Mouse (Mus musculus) right cerebral cortex, postnatal 10 days (tissue): ENCODE data around the gene Slain1.

Experiments used
- DNase-seq, 2 experiments: peaks; one replicate each; pipeline ENCODE4 v3.0.0; 2021; ENCODE audit warnings: low spot score in 2 of 2

Slain1 gene

GRCm38 (mm10) chr14:103666347-103666954 is 16.4 kb downstream of the Slain1 start:
- no peak for DNase-seq

DNA sequence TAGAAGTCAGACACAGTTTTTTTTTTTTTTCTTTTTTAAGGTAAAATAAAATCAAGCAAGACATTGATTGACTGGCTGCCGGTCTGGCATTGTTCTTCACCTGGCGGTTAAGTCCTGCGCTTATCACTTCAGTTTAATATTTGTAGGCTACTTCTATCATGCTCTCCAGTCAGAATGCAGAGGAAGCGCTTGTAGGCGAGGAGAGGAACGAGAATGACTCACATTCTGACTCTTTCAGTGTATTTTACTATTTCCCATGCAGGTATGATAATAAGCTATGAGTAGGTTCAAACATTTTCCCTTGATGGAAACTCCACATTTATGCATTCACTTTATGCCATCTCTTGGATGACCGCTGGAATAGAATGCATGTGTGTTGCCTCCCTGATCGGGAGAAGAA is 17.0 kb downstream of the Slain1 start:
- no peak for DNase-seq

- peak; percentile 63 to 72 for DNase-seq
Observed at GRCm38 (mm10) chr14:103679395-103680217, 29.6 kb downstream of the Slain1 start.

GRCm38 (mm10) chr14:103680285-103680819 is 30.3 kb downstream of the Slain1 start:
- no peak for DNase-seq

- DNase-seq = no peak
Observed at GRCm38 (mm10) chr14:103682633-103683390, 32.8 kb downstream of the Slain1 start.

DNA sequence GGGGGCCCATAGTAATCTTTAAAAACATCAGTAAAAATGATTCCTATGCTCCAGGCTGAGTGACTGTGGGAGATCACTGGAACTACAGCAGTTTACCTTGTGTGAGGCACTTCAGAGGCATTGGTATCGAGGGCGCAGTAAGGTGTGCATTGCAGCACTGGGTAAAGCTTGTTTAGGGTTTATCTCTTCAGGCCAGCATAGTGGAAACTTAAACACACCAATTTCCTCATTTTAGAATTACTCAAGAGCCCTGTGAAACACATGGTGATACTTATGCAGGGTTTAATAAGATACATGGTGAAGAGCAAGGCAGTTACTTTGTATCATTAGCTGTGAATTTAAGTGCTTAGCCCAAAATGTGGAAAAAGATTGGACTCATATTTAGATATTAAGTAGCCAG is 37.0 kb downstream of the Slain1 start:
- DNase-seq = no peak

GRCm38 (mm10) chr14:103694295-103694694 is 44.3 kb downstream of the Slain1 start:
- peak in 1 of 2 experiments; percentile 64 for DNase-seq

- DNase-seq = no peak
Observed at GRCm38 (mm10) chr14:103695620-103696019, 45.6 kb downstream of the Slain1 start.

GRCm38 (mm10) chr14:103697101-103697500 is 47.1 kb downstream of the Slain1 start:
- peak in 1 of 2 experiments; percentile 15 for DNase-seq

GRCm38 (mm10) chr14:103699308-103699707 is 49.3 kb downstream of the Slain1 start:
- DNase-seq = no peak

DNA sequence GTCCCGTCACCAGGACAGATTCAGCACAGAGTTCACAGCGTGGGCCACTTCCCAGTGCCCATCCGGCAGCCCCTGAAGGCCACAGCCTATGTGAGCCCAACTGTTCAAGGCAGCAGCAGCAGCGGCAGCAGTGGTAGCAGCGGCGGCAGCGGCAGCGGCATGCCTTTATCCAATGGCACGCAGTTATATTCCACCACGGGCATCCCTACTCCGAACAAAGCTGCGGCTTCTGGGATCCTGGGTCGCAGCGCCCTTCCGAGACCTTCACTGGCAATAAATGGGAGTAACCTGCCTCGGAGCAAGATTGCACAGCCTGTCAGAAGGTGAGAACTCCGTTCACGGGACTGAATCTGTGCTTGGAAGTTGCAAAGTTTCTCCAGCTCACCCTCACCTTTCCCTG is 52.5 kb downstream of the Slain1 start:
- no peak for DNase-seq

DNA sequence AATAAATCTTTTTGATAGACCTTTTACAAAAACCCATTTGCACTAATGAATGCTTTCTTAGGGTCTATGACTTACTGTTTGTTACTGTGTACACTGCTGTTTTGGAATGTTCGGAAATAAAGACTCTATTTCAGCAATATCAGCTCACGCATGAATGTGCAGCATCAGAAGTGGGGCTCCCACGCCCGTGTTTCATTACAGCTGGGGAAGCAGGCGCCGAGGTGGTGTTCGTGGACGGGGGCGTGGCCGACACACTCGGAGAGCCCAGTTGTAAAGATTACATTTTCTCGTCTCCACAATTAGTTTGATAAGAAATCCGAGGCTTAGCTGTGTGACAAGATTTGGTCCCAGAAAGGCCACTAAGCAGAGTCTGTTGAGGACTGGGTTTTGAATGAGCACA is 54.7 kb downstream of the Slain1 start:
- DNase-seq = no peak

DNA sequence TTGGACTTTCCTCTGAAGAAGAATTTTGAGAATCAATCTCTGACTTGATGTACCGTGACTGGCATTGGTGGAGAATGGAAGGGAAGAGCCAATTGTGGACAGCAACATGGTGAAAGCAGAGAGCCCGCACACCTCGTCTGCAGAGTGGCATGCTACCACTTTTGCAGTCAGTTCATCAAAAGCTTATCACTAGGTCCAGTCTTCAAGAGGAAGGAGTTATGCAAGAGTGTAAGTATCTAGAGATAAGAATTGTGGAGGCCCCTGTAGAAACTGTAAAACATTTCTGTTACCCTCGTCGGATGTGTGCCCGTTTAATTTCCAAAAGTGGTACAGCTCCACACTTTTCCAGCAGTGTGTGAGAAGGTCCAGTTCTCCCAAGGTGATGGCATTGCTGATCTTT is 56.3 kb downstream of the Slain1 start:
- no peak for DNase-seq

GRCm38 (mm10) chr14:103708601-103709000 is 58.6 kb downstream of the Slain1 start:
- DNase-seq = no peak

- DNase-seq = no peak
Observed at GRCm38 (mm10) chr14:103709261-103709660, 59.2 kb downstream of the Slain1 start.

GRCm38 (mm10) chr14:103712986-103713385 is 63.0 kb downstream of the Slain1 start:
- DNase-seq = no peak

DNA sequence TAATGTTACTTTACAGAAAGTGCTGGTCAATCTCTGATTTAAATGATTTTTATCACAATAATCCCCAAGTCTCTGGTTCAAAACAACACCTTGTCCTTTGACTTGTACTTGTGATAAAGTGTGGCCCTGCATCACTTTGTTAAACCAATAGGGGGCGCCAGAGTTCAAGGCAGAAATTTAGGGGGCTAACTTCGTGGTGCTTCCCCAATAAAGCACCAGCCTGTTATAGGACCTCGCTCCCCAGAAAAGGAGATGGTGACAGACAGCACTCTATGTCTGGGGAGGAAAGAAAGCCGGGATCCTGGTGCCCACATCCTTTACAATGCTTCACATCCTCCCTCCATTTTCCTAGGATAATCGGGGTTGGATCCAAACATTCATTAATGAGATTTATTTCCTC is 67.5 kb downstream of the Slain1 start:
- no peak for DNase-seq

DNA sequence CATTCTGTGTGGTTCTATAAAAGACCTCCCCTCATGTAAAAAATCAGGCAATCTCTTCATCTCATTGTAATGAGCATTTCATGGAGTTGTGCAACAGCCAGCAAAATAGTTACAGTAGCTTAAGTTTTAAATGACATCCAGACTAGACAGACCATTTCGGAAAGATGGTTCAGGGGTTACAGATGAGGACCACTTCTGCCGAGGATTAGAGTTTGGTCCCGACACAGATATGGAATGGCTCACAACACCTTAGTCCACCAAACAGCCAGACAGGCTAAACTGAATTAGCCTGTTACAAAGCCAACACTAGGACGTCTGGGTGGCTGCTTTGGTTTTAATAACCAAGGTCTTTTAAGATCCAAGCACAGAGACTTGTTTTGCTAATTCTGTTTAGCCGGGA is 68.0 kb downstream of the Slain1 start:
- no peak for DNase-seq

DNA sequence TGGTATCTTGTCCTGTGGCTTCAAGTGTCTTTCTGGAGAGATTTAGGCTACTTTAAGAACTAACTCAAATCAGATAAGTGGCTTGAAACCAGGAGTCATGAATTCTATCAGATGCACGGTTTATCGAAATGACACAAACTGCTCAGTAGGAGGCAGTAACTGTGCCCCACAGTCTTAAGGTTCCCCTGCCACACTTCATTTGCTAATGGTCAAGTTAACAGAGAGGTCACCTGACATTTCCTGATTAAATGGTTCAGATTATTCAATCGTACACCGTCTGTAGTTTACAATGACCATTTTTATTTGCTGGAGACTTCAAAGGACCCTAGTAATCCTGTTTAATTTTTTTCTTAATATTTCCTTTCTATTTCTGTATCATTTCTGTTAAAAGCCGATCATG is 68.4 kb downstream of the Slain1 start:
- DNase-seq = no peak

GRCm38 (mm10) chr14:103718836-103719575 is 69.0 kb downstream of the Slain1 start:
- peak; percentile 92 to 94 for DNase-seq

GRCm38 (mm10) chr14:103720163-103720562 is 70.1 kb downstream of the Slain1 start:
- DNase-seq = no peak
